In the genomic region with DNA sequence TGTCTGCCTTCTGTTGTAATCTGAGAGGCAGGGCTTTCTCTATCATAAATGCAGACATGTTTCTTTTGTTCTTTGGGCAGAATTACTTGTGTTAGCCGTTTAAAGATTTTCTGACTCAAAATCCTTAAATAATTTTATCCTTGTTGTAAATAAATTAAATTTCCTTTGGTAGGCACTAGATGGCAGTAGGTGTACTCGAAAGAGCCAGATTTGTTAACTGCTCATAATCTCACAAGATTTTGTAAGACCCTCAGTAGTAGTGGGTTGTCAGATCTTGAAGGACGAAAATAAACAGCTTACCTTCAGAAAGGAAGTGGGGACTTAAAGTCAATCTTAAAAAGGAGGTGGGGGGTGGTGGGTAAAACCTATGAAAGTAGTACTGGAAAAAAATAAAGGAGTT, we compare ENCODE assay signal across 16 mouse cellular contexts.
DNase-seq lines count a peak whose midpoint lies in the region; ATAC-seq and TF ChIP-seq lines count a peak whose summit lies in the region.
"Had no signal": no experiment of that assay in that cellular context is flagged by ENCODE, and none has a peak within 500 bp of the region (broad histone marks: within the 10 kb centered on the region; RNA-seq: fewer than 3 reads in every experiment).

No protein-coding gene starts in this region.

- intact Hi-C loops in left cerebral cortex, adult 2 months (cut with DNase I) = loop anchor here (1.0 to 5.0 kb wide), 2 partner anchors 47 to 110 kb away; no protein-coding TSS in a partner anchor
- intact Hi-C loops in left cerebral cortex, postnatal 10 days (cut with DNase I) = loop anchor here (2.0 kb wide), 1 partner anchor 47 kb away; no protein-coding TSS in a partner anchor

- CTCF ChIA-PET in Patski (lab: Charles Lee) = interaction anchor here (0.6 to 2.3 kb wide), 12 partner anchors 8 to 112 kb away, joined by 3 to 15 read pairs (median 3); no protein-coding TSS in a partner anchor

- peaks cover 3% of the 10 kb centered on the region; the same call in 1 of the 2 replicates for H3K4me1 ChIP-seq in forebrain, embryonic 12.5 days
- no peaks in the 10 kb centered on the region; the same call in 1 of the 2 replicates for H3K4me1 ChIP-seq in forebrain, embryonic 10.5 days

- WGBS in forebrain, embryonic 12.5 days = 49% methylated on average over 3 of the region's 3 CpGs
- WGBS in forebrain, embryonic 10.5 days = 64% methylated on average over 3 of the region's 3 CpGs

- POLR2A ChIA-PET in Patski (lab: Charles Lee) = interaction anchor here (1.1 kb wide), 1 partner anchor 47 kb away, joined by 5 read pairs; no protein-coding TSS in a partner anchor

- H3K9ac ChIP-seq in forebrain, embryonic 12.5 days = no peak overlapping the region
- H3K9ac ChIP-seq: limb, embryonic 12.5 days had no signal

- H3K4me3 ChIP-seq in forebrain, embryonic 12.5 days (replicated peaks) = no peak overlapping the region
- H3K4me3 ChIP-seq in forebrain, embryonic 10.5 days = no peak overlapping the region
- no peak overlapping the region for H3K4me3 ChIP-seq in left cerebral cortex, adult 2 months
- H3K4me3 ChIP-seq: limb, embryonic 12.5 days; myocyte had no signal

- in situ Hi-C loops in Patski (cut with MboI; ENCODE audit: low pct_unique_long_range_greater_than_20kb) = loop anchor here (5.0 kb wide), 2 partner anchors 45 to 110 kb away; no protein-coding TSS in a partner anchor

- no peak overlapping the region for H3K27ac ChIP-seq in forebrain, embryonic 12.5 days
- no peak overlapping the region for H3K27ac ChIP-seq in forebrain, embryonic 10.5 days
- H3K27ac ChIP-seq in left cerebral cortex, adult 2 months = no peak overlapping the region
- H3K27ac ChIP-seq: limb, embryonic 12.5 days; macrophage had no signal

- peak; percentile 57 for TF ChIP-seq CTCF in left cerebral cortex, adult 2 months (IDR thresholded peaks at IDR 0.05)
- TF ChIP-seq CTCF in Patski (IDR thresholded peaks at IDR 0.05) = peak; percentile 9

- no peaks in the 10 kb centered on the region for H3K27me3 ChIP-seq in forebrain, embryonic 12.5 days
- H3K27me3 ChIP-seq in forebrain, embryonic 10.5 days (ENCODE audit: poor library complexity, severe bottlenecking) = no peaks in the 10 kb centered on the region
- H3K27me3 ChIP-seq in Patski = no peaks in the 10 kb centered on the region
- H3K27me3 ChIP-seq: limb, embryonic 12.5 days had no signal

- ATAC-seq in forebrain, embryonic 12.5 days (ENCODE audit: low FRiP score) = peak; percentile 33; the same call in 1 of the 2 replicates
- no peak for ATAC-seq in Patski
- ATAC-seq: hindbrain, embryonic 16.5 days had no signal

- no peak for DNase-seq in forebrain, embryonic 10.5 days (ENCODE audit: extremely low spot score, low spot score)
- no peak for DNase-seq in left cerebral cortex, adult 2 months (ENCODE audit: extremely low spot score in 1 of 2, low spot score in 2 of 2)
- no peak for DNase-seq in left cerebral cortex, postnatal 10 days (ENCODE audit: extremely low spot score in 1 of 2, low spot score in 2 of 2)
- DNase-seq in 3T3-L1 (ENCODE audit: low read depth, low spot score) = peak; percentile 47
- DNase-seq in Patski (ENCODE audit: low read depth, low spot score) = no peak
- no peak for DNase-seq in Muller cell, postnatal 12 days (ENCODE audit: inconsistent ontology term)
- no peak for DNase-seq in cerebellum, adult 18-20 months
- DNase-seq: adrenal gland, postnatal 10 days; gastrocnemius, postnatal 14 days; kidney, postnatal 10 days; thymus, postnatal 36 days had no signal

- H3K4me2 ChIP-seq in forebrain, embryonic 12.5 days = no peak overlapping the region
- H3K4me2 ChIP-seq: limb, embryonic 12.5 days had no signal

- no peaks in the 10 kb centered on the region for H3K9me3 ChIP-seq in forebrain, embryonic 12.5 days
- no peaks in the 10 kb centered on the region for H3K9me3 ChIP-seq in forebrain, embryonic 10.5 days
- H3K9me3 ChIP-seq: limb, embryonic 12.5 days had no signal

- peaks cover 5% of the 10 kb centered on the region; the same call in 1 of the 2 replicates for H3K36me3 ChIP-seq in forebrain, embryonic 12.5 days (replicated peaks)
- no peaks in the 10 kb centered on the region for H3K36me3 ChIP-seq in forebrain, embryonic 10.5 days (replicated peaks)
